Mouse (Mus musculus) kidney, embryonic 16.5 days (tissue): ENCODE measurements around the gene Tmem246. TPM values are rescaled to one million over a fixed set of nuclear protein-coding genes. Genes with fewer than 3 reads are reported as not detected.
"Not testable (repeated sequence)": the region's sequence is repeated elsewhere in the genome, so short reads cannot be mapped to it uniquely, and the experiment has no call there.

Source experiments
- ATAC-seq: fragments of 200-750 bp; cut with Nextera tagmentation; 2 replicates; pipeline ENCODE4 v1.8.0; 2017; ENCODE audit warnings: moderate TSS enrichment; ENCODE audit not compliant: low FRiP score, low TSS enrichment
- H3K27ac ChIP-seq: fragments of 300-500 bp; sonication (generic); 2 replicates; pipeline ENCODE4 v1.5.1; 2014; ENCODE audit warnings: low read length
- H3K27me3 ChIP-seq: fragments of 300-500 bp; sonication (generic); 2 replicates; pipeline ENCODE4 v1.6.1; 2014; ENCODE audit warnings: low read length, control low read depth, mixed read lengths; ENCODE audit not compliant: insufficient read depth
- H3K36me3 ChIP-seq: fragments of 300-500 bp; sonication (generic); 2 replicates; pipeline ENCODE4 v1.6.1; 2014; ENCODE audit warnings: low read length, control low read depth, mixed read lengths; ENCODE audit not compliant: insufficient read depth
- H3K4me1 ChIP-seq: fragments of 300-500 bp; sonication (generic); 2 replicates; pipeline ENCODE4 v1.6.1; 2014; ENCODE audit warnings: low read length, control low read depth, mixed read lengths; ENCODE audit not compliant: insufficient read depth
- H3K4me2 ChIP-seq: fragments of 300-500 bp; sonication (generic); replicated peaks from 2 replicates; pipeline ENCODE4 v1.6.1; 2014; ENCODE audit warnings: low read depth, low read length
- H3K4me3 ChIP-seq: fragments of 300-500 bp; sonication (generic); 2 replicates; pipeline ENCODE4 v1.5.1; 2014; ENCODE audit warnings: mild to moderate bottlenecking, low read length
- H3K9ac ChIP-seq: fragments of 300-500 bp; sonication (generic); replicated peaks from 2 replicates; pipeline ENCODE4 v1.6.1; 2014; ENCODE audit warnings: low read length
- H3K9me3 ChIP-seq: fragments of 300-500 bp; sonication (generic); 2 replicates; pipeline ENCODE4 v1.6.1; 2016; ENCODE audit warnings: low read length, control low read depth
- WGBS: fragments of 180-500 bp; shearing (Covaris S2); extraction: QIAGEN DNeasy Blood & Tissue Kit; methylation state at CpG from one replicate; pipeline ENCODE4 v1.1.7; 2014; 5-methylcytosine and 5-hydroxymethylcytosine counted together
- polyA plus RNA-seq: library from polyadenylated mRNA; unstranded; fragments of >200 nt; fragmentation: Nextera tagmentation; extraction: Ambion mirVana; gene quantifications from 2 replicates; pipeline ENCODE4 v1.2.1, GENCODE M21; 2015

The Tmem246 gene
- polyA plus RNA-seq, 1 experiment from 2014 or later = 26.0 TPM

- 63% methylated on average over 2 of the region's 2 CpGs for WGBS
- H3K36me3 ChIP-seq = no peaks in the 10 kb centered on the region
- no peak overlapping the region for H3K9ac ChIP-seq
- H3K4me1 ChIP-seq = peaks cover 6% of the 10 kb centered on the region; the same call in 1 of the 2 replicates
- peak; percentile 49; the same call in 1 of the 2 replicates for ATAC-seq
- no peaks in the 10 kb centered on the region for H3K9me3 ChIP-seq
- no peak overlapping the region for H3K4me3 ChIP-seq
- H3K27ac ChIP-seq = no peak overlapping the region
- no peaks in the 10 kb centered on the region for H3K27me3 ChIP-seq
- H3K4me2 ChIP-seq = no peak overlapping the region
Observed at GRCm38 (mm10) chr4:49622272-49622671, 24.6 kb upstream of the Tmem246 start.

- H3K9ac ChIP-seq, H3K27me3 ChIP-seq, H3K4me1 ChIP-seq, H3K36me3 ChIP-seq, ATAC-seq, H3K4me3 ChIP-seq, H3K4me2 ChIP-seq, H3K9me3 ChIP-seq, H3K27ac ChIP-seq: not testable (repeated sequence)
- WGBS = 84% methylated on average over 7 of the region's 7 CpGs
Observed at GRCm38 (mm10) chr4:49619861-49620260, 22.2 kb upstream of the Tmem246 start.

- Histone ChIP-seq H3K4me2 (no peak overlapping the region), H3K4me1 (no peaks in the 10 kb centered on the region), H3K27me3 (no peaks in the 10 kb centered on the region), H3K9ac (no peak overlapping the region), H3K27ac (no peak overlapping the region), H3K36me3 (no peaks in the 10 kb centered on the region), H3K4me3 (no peak overlapping the region), H3K9me3 (no peaks in the 10 kb centered on the region)
- WGBS = 90% methylated on average over 10 of the region's 10 CpGs
- no peak for ATAC-seq
Observed at GRCm38 (mm10) chr4:49616924-49617323, 19.2 kb upstream of the Tmem246 start.

GRCm38 (mm10) chr4:49605459-49605858 is 7.8 kb upstream of the Tmem246 start:
- Histone ChIP-seq H3K27me3 (no peaks in the 10 kb centered on the region), H3K9me3 (no peaks in the 10 kb centered on the region), H3K27ac (no peak overlapping the region), H3K4me3 (no peak overlapping the region), H3K4me2 (no peak overlapping the region), H3K36me3 (no peaks in the 10 kb centered on the region), H3K9ac (no peak overlapping the region), H3K4me1 (no peaks in the 10 kb centered on the region)
- 96% methylated on average over 1 of the region's 1 CpGs for WGBS
- ATAC-seq = no peak

- Histone ChIP-seq H3K4me3 (no peak overlapping the region), H3K4me2 (no peak overlapping the region), H3K27me3 (no peaks in the 10 kb centered on the region), H3K4me1 (no peaks in the 10 kb centered on the region), H3K27ac (no peak overlapping the region), H3K36me3 (no peaks in the 10 kb centered on the region), H3K9ac (no peak overlapping the region), H3K9me3 (no peaks in the 10 kb centered on the region)
- ATAC-seq = no peak
- WGBS = 91% methylated on average over 5 of the region's 5 CpGs
Observed at GRCm38 (mm10) chr4:49604616-49605015, 6.9 kb upstream of the Tmem246 start.

- Histone ChIP-seq H3K4me3 (no peak overlapping the region), H3K4me2 (no peak overlapping the region), H3K9ac (no peak overlapping the region), H3K4me1 (no peaks in the 10 kb centered on the region), H3K36me3 (no peaks in the 10 kb centered on the region), H3K9me3 (no peaks in the 10 kb centered on the region), H3K27ac (no peak overlapping the region), H3K27me3 (no peaks in the 10 kb centered on the region)
- ATAC-seq = no peak
- WGBS = 76% methylated on average over 1 of the region's 1 CpGs
Observed at GRCm38 (mm10) chr4:49604016-49604546, 6.4 kb upstream of the Tmem246 start.

- ATAC-seq = no peak
- Histone ChIP-seq H3K36me3 (no peaks in the 10 kb centered on the region), H3K9ac (no peak overlapping the region), H3K4me2 (no peak overlapping the region), H3K27me3 (0 out of 2 replicates have a peak, but pooled peaks cover 3% of the 10 kb centered on the region), H3K27ac (no peak overlapping the region), H3K9me3 (no peaks in the 10 kb centered on the region), H3K4me1 (no peaks in the 10 kb centered on the region), H3K4me3 (no peak overlapping the region)
- whole genome bisulfite sequencing = 73% methylated on average over 2 of the region's 2 CpGs
Observed at GRCm38 (mm10) chr4:49603161-49603560, 5.5 kb upstream of the Tmem246 start.

- H3K4me1 ChIP-seq = peaks cover 3% of the 10 kb centered on the region; the same call in 1 of the 2 replicates
- peak overlapping the region; percentile 80 for H3K4me3 ChIP-seq
- 0 out of 2 replicates have a peak, but pooled peaks cover 3% of the 10 kb centered on the region for H3K27me3 ChIP-seq
- H3K36me3 ChIP-seq = no peaks in the 10 kb centered on the region
- WGBS = 2% methylated on average over 20 of the region's 20 CpGs
- H3K4me2 ChIP-seq = peak overlapping the region; percentile 91
- H3K9me3 ChIP-seq = no peaks in the 10 kb centered on the region
- ATAC-seq = no peak; the same call in 1 of the 2 replicates
- peak overlapping the region; percentile 87 for H3K9ac ChIP-seq
- no peak overlapping the region; the same call in 1 of the 2 replicates for H3K27ac ChIP-seq
Observed at GRCm38 (mm10) chr4:49596846-49597182, 862 bp downstream of the Tmem246 start.

GRCm38 (mm10) chr4:49590152-49590551 is 7.5 kb downstream of the Tmem246 start:
- H3K27ac ChIP-seq = no peak overlapping the region
- no peak overlapping the region for H3K4me3 ChIP-seq
- 88% methylated on average over 2 of the region's 2 CpGs for WGBS
- H3K27me3 ChIP-seq = no peaks in the 10 kb centered on the region
- H3K36me3 ChIP-seq = peaks cover 10% of the 10 kb centered on the region; the same call in 1 of the 2 replicates
- no peaks in the 10 kb centered on the region for H3K9me3 ChIP-seq
- peaks cover 3% of the 10 kb centered on the region for H3K4me1 ChIP-seq
- no peak for ATAC-seq
- H3K4me2 ChIP-seq = no peak overlapping the region
- no peak overlapping the region for H3K9ac ChIP-seq

GRCm38 (mm10) chr4:49586811-49587210 is 10.9 kb downstream of the Tmem246 start:
- Histone ChIP-seq H3K36me3 (peaks cover 10% of the 10 kb centered on the region; the same call in 1 of the 2 replicates), H3K4me1 (peaks cover 24% of the 10 kb centered on the region), H3K27me3 (no peaks in the 10 kb centered on the region), H3K9ac (no peak overlapping the region), H3K27ac (no peak overlapping the region), H3K9me3 (no peaks in the 10 kb centered on the region), H3K4me3 (no peak overlapping the region), H3K4me2 (no peak overlapping the region)
- WGBS = 81% methylated on average over 10 of the region's 10 CpGs
- ATAC-seq = no peak
